Mouse (Mus musculus) heart, adult 9 months (tissue): ENCODE data around the gene Traf7.

Experiments used
- DNase-seq, 2 experiments: peaks; one replicate each; pipeline ENCODE4 v3.0.0; 2022; ENCODE audit warnings: low spot score in 2 of 2

Traf7 gene

DNA sequence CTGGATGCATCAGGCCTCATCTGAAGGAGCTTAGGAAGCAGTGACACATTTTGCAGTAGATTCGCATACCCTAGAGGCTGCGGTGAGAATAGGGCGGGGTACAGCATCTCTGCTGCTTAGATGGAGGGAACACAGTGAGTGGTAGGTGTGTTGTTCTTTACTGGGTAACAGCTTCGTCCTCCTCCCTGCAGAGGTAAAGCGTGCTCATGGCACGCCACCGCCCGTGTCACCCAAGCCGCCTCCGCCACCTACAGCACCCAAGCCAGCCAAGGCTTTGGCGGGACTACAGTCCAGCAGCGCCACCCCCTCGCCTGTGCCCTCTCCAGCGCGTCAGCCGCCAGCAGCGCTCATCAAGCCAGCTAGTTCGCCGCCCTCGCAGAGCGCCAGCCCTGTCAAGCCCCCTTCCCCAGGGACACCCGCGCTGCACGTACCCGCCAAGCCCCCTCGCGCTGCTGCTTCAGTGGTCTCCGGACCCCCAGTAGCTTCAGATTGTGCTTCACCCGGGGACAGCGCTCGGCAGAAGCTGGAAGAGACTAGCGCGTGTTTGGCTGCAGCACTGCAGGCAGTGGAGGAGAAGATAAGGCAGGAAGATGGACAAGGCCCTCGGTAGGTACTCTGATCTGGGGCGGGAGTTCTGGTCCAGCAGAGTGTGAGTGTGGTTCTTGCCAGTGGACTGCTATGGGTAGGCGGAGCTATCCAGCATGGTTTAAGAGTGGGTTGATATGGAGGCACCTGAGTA is 21.2 kb downstream of the Traf7 start:
- no peak for DNase-seq

DNA sequence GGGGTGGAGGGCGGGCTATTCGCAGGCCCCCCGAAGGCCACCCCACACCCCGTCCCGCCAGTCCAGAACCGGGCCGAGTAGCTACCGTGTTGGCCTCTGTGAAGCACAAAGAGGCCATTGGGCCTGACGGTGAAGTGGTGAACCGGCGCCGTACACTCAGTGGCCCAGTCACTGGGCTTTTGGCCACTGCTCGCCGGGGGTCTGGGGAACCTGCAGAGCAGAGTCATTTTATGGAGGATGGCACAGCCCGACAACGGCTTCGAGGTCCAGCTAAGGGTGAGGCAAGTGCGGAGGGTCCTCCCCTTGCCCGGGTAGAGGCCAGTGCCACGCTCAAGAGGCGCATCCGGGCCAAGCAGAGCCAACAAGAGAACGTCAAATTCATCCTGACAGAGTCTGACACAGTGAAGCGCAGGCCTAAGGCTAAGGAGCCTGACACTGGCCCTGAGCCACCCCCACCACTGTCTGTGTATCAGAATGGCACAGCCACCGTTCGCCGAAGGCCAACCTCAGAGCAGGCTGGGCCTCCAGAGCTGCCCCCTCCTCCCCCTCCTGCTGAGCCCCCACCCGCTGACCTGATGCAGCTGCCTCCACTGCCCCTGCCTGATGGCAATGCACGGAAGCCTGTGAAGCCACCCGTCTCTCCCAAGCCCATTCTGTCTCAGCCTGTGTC is 22.3 kb downstream of the Traf7 start:
- no peak for DNase-seq

DNA sequence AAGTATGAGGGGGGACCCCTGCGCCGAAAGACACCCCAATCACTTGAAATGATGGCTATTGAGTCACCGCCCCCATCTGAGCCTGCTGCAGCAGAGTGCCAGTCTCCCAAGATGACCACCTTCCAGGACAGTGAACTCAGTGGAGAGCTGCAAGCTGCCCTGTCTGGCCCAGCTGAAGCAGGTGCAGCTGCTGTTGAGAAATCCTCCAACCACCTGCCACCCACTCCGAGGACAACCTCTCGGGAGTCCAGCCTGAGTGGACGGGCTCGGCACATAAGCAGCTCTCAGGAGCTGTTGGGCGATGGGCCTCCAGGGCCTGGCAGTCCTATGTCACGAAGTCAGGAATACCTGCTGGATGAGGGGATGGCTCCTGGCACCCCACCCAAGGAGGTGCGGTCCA is 23.7 kb downstream of the Traf7 start:
- DNase-seq = no peak

DNA sequence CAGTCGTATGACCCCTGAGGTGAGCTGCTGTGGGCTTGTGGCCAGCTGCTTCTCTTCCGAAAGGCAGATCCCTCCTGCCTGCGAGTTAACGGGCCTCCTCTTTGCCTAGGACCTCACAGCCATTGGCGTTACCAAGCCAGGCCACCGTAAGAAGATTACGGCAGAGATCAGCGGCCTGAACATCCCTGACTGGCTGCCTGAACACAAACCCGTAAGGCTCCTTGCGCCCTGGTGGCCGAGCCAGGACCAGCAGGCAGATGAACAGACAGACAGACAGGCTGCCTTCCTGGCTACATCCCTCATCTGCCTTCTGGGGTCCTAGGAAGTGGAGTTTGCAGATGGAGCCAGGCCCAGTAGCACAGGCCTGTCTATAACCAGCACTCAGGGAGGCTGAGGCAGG is 25.5 kb downstream of the Traf7 start:
- no peak for DNase-seq

DNA sequence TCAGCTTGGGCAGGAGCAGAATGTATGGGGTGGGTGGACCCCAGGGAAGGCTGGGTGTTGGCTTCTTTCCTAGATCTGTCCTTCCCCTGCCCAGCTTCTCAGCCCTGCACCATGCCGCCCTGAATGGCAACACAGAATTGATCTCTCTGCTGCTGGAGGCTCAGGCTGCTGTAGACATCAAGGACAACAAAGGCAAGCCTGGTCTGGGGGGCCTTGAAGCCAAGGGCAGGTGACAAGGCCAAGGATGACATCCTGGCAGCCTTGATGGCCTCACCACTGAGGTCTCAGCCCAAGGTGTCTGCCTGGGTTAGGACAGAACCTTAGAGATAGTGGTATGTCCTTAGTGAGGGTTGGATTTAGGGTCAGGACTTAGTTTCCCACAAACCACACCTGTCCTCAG is 31.7 kb downstream of the Traf7 start:
- no peak for DNase-seq

DNA sequence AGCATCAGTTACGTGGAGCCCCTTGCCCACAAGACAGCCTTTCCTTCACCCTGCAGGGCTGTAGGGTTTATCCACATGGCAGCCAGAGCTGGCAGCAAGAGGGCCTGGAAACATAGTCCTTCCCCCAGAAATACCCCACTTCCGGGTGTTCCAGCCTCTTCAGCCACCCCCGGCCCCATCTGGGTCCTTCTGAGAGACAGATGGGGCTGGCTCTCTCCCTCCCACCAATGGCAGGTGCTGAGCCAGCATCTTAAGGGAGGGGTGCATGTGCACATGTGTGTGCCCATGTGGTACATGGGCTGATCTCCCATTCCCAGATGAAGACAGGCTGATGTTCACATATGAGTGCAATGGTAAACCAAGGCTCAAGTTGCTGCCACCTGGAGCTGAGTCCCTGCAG is 32.3 kb downstream of the Traf7 start:
- DNase-seq = no peak

DNA sequence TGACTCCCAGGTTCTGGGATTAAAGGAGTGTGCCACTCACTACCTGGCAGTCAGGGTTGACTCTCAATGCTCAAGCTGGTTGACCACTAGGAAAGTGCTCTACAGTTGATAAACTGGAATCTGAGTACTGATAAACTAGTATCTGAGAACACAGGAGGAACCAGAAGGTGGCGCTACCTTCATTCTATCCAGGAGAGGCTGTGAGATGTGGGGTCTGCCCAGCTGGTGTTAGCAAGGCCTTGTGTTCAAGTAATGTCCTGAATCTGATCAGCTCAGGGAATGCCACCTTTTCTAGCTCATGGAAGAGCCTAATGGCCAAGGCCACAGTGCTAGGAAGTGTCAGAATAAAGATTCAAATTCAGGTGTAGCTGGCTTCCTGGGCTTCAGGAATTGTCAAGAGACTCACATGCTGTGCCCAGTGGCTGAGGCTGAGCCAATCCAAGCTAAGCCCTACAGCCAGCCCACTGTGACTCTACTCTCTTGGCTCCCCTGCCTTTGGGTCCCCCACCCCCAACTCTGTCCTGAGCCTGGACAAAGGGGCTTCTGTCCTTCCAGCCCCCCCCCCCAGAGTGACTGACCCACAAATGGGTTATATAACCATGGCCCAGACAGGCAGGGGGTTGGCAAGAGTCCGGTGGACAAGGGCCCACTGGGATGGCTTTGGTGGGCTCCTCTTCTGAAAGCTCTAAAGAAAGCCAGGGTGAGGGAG is 33.0 kb downstream of the Traf7 start:
- no peak for DNase-seq

DNA sequence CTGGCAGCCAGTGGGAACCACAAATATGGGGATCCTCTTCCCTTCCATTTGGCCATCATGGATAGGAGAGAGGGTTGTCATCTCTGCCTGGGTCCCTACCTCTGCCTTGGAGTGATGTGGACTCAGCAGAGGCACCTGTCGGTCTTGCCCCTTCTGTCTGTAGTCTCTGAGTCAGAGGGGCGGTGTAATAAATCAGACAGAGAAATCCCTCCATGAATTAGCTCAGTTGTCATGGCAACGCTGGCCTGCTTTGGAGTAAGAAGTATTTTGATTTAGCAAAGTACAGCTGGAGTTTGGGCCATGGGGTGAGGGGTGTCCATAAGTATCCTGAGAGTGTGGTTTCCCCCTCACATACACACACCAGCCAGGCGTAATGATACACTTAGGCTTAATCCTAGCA is 37.3 kb downstream of the Traf7 start:
- DNase-seq = no peak

DNA sequence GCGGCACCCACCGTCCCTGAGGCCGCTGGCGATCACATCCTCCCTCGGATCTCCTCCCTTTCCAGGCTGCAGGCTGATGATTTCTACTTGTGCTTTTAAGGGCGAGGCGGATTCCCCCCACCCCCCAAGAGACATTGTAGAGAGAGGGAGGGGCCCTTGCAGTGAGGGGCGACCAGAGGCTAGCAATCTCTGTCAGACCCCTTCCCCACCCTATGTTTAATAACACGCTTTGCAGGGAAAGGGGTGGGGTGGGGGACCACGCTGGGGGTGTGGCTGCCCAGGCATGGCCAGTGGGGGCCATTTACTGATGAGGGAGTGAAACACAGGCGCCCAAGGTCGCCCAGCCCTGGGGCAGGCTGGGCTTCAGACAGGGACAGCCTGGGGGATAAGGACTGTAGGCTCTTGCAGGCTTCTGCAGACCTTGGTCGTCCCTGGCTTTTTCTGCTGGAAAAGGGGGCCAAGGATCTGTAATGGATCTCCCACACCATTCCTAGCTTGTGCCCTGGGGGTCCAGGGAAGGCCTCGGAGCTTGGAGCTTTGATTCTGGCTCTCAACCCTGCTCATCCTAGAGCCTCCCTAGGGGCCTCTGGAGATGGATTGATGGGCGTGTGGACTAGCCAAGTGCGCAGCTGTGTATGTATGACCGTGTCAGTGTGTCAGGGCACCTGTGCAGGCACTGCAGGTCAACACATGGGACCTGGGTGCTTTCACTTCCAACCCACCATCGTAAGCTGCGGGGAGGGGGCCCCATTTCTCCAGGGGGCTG is 38.3 kb downstream of the Traf7 start:
- no peak for DNase-seq

DNA sequence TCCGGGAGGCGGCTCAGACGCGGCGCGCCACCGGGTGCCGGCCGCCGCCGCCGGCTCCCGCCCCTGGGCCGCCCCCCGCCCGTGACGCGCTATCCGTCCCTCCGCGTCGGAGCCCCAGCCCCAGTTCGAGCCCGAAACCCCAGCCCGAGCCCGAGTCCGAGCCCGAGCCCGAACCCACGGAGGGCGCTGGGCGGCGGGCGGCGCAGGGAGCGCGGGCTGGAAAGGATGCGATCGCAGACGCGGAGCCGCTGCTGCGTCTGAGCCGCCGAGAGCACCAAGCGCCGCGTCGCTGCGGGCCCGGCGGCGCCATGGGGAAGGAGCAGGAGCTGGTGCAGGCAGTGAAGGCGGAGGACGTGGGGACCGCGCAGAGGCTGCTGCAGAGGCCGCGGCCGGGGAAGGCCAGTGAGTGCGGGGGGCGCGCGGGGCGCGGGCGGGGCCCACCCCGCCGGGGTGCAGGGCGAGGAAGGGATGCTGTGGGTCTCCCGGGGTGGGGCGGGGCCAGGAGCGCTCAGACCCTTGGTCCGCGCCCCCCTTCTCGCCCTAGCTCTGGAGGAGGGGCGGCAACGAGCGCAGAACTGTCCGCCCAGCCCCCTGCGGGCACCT is 39.0 kb downstream of the Traf7 start:
- DNase-seq = no peak

DNA sequence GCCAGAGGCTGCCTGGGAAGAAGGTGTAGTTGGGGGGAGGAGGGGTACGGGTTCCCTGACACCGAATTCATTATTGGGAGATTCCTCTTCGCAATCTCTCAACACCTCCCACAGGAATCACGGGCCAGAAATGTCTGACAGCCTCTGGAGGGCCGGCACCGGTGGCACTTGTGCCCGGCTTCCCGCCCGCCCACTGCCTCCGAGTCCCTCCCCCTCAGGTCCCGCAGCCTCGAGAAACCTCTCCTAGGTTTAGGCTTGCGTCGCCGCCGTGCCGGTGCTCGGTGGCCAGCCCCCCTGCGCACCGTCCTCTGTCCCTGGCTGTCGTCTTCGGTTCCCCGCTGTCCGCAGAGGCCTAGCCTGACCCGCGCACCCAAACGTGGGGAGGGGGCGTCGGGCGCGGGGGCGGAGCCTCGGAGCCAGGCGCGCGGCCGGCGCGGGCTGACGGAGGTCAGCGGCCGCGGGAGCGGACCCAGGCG is 39.5 kb downstream of the Traf7 start, which contains the start of gene Caskin1:
Gene Caskin1, plus strand, starts transcription at position 416 of the 476 bp plus-strand sequence.
- no peak for DNase-seq

DNA sequence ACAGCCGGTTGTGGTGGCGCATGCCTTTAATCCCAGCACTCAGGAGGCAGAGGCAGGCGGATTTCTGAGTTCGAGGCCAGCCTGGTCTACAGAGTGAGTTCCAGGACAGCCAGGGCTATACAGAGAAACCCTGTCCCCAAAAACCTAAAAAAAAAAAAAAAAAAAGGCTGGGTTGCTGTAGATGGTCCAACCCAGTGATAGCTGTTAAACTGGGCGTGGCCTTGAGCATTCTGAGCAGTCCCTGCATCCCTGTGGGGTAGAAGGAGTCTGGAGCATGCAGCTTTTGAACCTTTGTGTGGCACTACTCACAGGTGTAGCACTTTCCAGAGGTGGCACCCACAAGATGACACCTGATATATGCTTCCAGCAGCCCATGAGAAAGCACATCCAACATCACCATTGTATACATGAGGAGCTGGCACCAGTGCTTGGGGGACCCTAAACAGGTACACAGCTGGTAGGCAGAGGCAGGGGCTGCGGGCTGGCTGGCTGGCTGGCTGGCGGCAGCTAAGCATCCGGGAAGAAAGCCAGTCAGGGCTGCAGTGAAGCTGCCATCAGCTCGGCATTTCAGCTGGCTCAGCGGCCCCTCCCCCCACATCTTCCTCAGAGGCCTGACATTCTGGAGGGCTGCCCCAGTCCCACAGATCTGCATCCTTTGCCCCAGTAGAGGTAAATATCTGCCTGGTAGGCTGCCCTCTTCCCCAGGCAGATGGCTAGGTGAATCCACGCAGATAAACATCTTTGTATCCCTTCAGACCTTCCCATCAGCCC is 42.5 kb downstream of the Traf7 start:
- DNase-seq = no peak

DNA sequence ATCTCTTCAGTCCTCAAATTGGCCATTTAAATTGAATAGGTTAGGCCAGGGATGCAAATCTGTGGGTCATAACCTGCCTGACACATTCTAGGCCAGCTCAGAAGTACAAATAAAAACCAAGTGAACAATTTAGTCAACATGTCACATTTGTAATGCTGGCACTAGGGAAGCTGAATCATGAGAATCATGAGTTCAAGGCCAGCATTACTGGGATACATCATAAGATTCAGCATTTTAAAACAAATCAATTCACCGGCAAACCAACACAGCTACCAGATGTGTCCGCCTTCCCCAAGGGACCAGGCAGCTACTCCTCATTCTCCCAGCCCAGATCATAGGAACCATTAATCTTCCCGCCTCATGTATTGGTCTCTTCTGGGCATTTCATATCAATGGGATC is 44.2 kb downstream of the Traf7 start:
- DNase-seq = no peak

DNA sequence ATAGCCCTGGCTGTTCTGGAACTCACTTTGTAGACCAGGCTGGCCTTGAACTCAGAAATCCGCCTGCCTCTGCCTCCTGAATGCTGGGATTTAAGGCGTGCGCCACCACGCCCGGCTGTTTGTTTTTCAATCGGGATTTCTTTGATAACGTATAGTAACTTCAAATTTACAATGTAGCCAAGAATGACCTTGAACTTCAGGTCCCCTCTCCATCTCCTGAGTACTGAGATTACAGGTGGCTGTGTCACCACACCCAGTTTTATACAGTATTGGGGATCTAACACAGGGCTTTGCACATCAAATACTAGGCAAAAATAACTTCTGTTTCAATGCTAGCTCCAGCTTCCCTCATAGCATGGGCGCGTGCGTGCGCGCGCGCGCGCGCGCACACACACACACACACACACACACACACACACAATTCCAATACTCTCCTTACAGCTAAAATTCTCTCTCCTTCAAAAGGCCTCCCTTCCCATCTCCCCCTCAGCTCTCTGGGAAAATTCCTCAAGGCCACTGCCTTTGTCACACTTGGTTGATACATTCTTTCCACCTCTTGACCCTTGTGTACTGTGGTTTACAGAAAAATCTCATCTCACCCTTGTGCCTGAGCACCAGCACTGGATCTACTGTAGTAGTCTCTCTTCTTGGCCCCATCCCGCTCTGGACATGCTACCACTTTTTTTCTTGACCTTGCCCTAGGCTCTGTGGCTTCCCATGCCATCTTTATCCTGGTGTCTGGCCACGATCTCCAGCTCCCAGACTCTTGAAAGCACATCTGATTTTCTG is 46.5 kb downstream of the Traf7 start:
- no peak for DNase-seq

DNA sequence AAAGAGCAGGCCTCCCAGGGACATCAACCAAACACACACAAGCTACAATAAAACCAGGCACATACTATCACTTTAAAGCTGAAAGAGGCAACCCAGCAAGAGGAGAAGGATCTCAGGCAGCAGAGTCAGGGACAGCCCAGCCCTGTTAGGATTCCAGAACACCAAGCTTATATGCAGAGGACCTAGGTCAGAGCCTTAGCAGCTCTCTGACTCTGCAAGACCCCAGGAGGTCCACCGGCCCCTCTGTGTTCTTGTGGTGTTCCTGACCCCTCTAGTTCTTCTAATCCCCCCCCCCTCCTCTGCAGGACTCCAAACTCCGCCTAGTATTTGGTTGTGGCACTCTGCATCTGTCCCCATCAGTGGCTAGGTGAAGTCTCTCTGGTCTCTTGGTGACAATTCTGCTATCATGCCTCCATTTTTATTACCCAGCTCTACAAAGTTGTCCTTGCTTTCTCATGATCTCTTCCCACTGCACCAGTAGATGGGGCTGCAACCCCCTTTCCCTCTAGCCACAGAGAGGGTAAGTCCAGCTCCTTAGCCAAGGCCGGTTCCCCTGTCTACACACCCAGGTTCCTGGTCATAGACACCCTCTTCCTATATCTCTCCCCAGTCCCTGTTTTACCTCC is 47.4 kb downstream of the Traf7 start:
- no peak for DNase-seq

DNA sequence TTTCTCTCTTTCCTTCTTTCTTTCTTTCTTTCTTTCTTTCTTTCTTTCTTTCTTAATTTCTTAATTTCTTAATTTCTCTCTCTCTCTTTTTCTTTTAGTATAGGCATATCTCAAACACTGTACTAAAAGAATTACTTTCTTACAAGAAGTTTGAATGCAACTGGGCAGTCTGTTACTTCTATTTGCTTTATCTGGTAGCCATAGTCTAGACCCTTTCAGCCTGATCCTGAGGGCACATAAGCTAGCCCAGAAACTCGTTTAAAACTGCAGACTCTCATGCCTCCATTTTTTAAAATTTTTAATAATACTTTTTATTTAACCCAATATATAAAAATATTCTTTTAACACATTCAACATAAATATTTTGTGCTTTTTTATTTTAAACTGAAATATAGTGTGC is 48.3 kb downstream of the Traf7 start:
- DNase-seq = no peak

DNA sequence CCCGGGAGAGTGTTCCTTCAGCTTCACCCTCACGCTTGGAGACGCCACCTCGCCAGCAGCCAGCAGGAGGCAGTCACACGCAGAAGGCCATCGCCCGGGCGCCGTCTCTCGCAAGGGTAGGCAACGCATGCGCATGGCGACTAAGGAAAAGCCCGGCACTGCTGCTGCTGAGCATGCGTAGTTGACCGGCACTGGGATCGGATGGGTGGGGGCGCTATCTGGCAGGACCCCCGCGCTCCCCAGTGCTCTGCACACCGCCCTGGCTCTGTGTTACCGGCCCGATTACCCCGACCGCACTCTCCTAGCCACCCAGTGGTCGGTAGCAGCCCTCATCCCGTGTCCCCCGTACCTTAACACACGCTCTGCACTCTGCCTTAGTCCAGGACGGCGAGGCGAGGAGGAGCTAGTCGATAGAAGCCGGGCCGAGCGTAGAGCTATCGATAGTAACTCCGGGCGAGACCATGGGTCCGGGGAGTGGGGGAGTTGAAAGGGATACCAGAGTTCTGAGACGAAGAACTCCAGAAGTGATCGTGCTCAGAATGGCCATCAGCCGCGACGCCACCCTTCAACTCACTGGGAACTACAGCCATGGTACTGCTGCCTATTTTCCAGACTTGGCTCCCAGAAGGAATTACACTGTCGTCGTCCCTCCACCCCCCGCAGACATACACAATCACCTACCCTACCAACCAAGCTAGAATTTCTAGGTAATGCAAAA is 48.9 kb downstream of the Traf7 start, which contains the start of gene Mlst8:
Gene Mlst8, minus strand, starts transcription at position 416 of the 718 bp plus-strand sequence.
- peak; percentile 97 to 98 for DNase-seq

DNA sequence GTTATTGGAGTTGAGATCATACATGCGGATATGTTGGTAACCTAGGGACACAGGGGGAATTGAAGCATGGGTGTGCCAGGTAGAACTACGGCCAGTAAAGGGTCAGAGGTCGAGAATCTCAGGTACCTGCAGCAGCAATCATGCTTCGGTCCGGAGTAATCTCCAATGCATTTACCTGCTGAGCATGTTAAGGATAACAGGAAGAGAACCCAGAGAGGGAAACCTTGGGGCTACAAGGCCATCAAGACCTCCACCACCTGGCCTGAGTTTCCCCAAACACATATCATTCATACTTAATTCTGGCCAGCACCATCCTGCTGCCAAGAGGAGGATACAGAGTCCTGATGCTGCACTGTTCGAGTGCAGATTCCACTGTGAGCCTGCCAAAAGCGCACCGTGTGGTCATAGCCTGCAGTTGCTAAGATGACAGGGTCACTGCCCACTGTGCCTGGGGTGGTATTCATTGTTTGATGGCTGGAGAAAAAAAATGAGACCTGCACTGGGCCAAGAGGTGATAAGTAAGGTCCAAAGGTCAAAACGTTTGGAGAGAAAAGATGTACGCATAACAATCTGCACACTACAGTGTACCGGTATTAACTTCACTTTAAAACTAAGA is 49.6 kb downstream of the Traf7 start:
- no peak for DNase-seq
